Mouse (Mus musculus): ENCODE data around the gene Triml1. TPM values are rescaled to one million over a fixed set of nuclear protein-coding genes. Genes with fewer than 3 reads are reported as not detected.

The Triml1 gene
- polyA plus RNA-seq (2014; fragmentation: Nextera tagmentation; extraction: Ambion mirVana), result not detected in 2 replicates

DNA sequence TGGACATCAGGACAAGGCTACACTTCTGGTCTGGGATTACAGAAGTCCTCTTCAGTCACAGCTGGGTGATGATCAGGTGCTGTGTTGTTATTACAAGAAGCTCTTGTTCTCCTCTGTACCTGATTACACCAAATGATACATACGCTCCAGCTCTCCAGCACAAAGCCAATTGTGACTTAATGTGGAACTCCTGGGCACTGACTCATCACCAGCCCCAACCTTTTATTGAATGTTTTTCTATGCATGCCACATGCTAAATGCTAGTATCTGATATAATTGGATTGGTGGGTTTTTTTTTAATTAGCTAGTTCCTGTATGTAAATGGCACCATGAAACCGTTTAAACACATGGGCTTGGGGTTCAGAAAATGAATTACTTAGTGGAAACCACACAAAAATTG is at the start of gene Triml1:
Gene Triml1, minus strand, starts transcription at position 101 of the 400 bp plus-strand sequence.
- 84% methylated on average over 2 of the region's 2 CpGs for WGBS
- Histone ChIP-seq H3K27me3 (ENCODE audit: control insufficient read depth, insufficient read depth, low read length) (no peaks in the 10 kb centered on the region), H3K9ac (replicated peaks; ENCODE audit: low read length) (no peak within 1 kb of the TSS), H3K4me2 (ENCODE audit: low read length) (no peak within 1 kb of the TSS), H3K4me1 (ENCODE audit: control insufficient read depth, insufficient read depth, low read length) (no peaks in the 10 kb centered on the region), H3K9me3 (ENCODE audit: control insufficient read depth, low read length) (no peaks in the 10 kb centered on the region), H3K4me3 (replicated peaks; ENCODE audit: low read depth, low read length) (no peak within 1 kb of the TSS), H3K36me3 (ENCODE audit: control insufficient read depth, insufficient read depth, low read length) (no peaks in the 10 kb centered on the region), H3K27ac (replicated peaks; ENCODE audit: low read depth, low read length) (no peak within 1 kb of the TSS)
- ATAC-seq (ENCODE audit: low FRiP score, low TSS enrichment), result no peak
- no peak for DNase-seq

DNA sequence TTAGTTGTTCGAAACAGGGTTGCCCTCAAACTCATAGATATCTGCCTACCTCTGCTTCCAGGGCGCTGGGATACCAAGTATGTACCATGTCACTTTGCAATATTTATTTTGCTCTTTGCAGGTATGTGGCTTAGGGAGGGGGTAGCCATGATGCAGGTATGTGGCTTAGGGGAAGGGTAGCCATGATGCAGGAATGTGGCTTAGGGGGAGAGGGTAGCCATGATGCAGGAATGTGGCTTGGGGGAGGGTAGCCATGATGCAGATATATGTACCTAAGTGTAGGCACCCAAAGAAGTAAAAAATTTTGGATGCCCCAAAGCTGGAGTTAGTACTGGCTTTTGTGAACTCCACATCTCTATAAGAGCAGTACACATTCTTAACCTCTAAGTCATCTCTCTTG is 41.0 kb upstream of the Triml1 start:
- H3K9ac ChIP-seq (replicated peaks; ENCODE audit: low read length), result no peak overlapping the region
- no peak overlapping the region for H3K27ac ChIP-seq (replicated peaks; ENCODE audit: low read depth, low read length)
- 87% methylated on average over 2 of the region's 2 CpGs for WGBS
- ATAC-seq (ENCODE audit: low FRiP score, low TSS enrichment) (no peak), DNase-seq (no peak)
- H3K4me2 ChIP-seq (ENCODE audit: low read length), result no peak overlapping the region
- H3K4me1 ChIP-seq (ENCODE audit: control insufficient read depth, insufficient read depth, low read length), result no peaks in the 10 kb centered on the region
- H3K36me3 ChIP-seq (ENCODE audit: control insufficient read depth, insufficient read depth, low read length), result no peaks in the 10 kb centered on the region
- H3K9me3 ChIP-seq (ENCODE audit: control insufficient read depth, low read length), result no peaks in the 10 kb centered on the region
- no peak overlapping the region for H3K4me3 ChIP-seq (replicated peaks; ENCODE audit: low read depth, low read length)
- H3K27me3 ChIP-seq (ENCODE audit: control insufficient read depth, insufficient read depth, low read length), result no peaks in the 10 kb centered on the region

DNA sequence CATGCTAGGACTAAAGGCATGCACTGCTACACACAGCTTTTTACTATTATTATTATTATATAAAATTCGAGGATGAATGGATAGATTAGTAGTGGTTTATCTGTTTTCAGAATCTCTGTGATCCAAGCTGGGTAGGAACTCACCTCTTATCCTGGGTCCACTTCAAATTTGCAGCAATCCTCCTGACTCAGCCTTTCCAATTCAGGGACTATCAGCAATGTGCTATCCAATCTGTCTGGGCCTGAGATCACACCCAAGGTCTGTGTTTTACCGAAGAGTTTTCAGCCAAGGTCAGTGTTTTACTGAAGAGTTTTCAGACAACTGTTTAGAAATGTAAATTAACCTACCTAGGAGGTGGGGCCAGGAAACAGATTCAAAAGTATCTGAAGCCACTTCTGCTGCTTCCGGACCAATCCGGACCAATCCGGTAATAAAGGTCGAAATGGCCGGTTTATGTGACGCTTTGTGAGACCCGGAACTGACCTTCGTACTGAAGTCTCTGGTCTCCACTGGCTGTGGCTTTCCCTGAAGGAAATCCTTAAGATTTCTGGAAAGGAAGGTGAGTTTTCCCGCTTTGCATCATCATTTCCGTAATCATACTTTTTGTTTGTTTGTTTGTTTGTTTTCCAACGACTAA is 38.9 kb upstream of the Triml1 start, which contains the start of gene Triml2:
Gene Triml2, plus strand, starts transcription at position 488 of the 637 bp plus-strand sequence.
- 95% methylated on average over 13 of the region's 13 CpGs for WGBS
- Histone ChIP-seq H3K9ac (replicated peaks; ENCODE audit: low read length) (no peak within 1 kb of the TSS), H3K4me1 (ENCODE audit: control insufficient read depth, insufficient read depth, low read length) (no peaks in the 10 kb centered on the region), H3K4me3 (replicated peaks; ENCODE audit: low read depth, low read length) (no peak within 1 kb of the TSS), H3K27me3 (ENCODE audit: control insufficient read depth, insufficient read depth, low read length) (no peaks in the 10 kb centered on the region), H3K4me2 (ENCODE audit: low read length) (no peak within 1 kb of the TSS), H3K9me3 (ENCODE audit: control insufficient read depth, low read length) (no peaks in the 10 kb centered on the region), H3K27ac (replicated peaks; ENCODE audit: low read depth, low read length) (no peak within 1 kb of the TSS), H3K36me3 (ENCODE audit: control insufficient read depth, insufficient read depth, low read length) (no peaks in the 10 kb centered on the region)
- DNase-seq (no peak), ATAC-seq (ENCODE audit: low FRiP score, low TSS enrichment) (no peak)

DNA sequence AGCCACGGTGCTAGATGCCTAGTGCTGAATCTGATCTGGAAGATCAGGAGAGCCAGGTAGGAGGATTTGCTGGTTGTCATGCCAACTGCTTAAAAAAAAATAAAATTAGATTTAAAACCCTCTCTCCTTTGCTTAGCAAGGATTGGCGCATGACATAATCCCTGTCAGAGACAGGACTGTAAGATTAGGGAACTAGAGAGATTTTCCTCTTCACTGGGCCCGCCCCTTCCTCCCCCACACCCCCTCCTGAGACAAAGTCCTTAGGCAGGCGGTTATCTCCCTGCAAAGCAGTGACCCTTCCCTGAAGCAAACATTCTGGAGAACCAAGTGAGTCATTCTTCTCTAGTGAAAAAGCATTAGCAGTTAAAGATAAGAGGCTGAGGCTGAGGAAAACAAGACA is 37.9 kb upstream of the Triml1 start:
- H3K4me2 ChIP-seq (ENCODE audit: low read length), result no peak overlapping the region
- H3K27me3 ChIP-seq (ENCODE audit: control insufficient read depth, insufficient read depth, low read length), result no peaks in the 10 kb centered on the region
- WGBS, result 29% methylated on average over 4 of the region's 4 CpGs
- H3K9me3 ChIP-seq (ENCODE audit: control insufficient read depth, low read length), result no peaks in the 10 kb centered on the region
- peak; percentile 18 for DNase-seq
- ATAC-seq (ENCODE audit: low FRiP score, low TSS enrichment), result no peak
- H3K4me1 ChIP-seq (ENCODE audit: control insufficient read depth, insufficient read depth, low read length), result no peaks in the 10 kb centered on the region
- H3K27ac ChIP-seq (replicated peaks; ENCODE audit: low read depth, low read length), result no peak overlapping the region
- H3K36me3 ChIP-seq (ENCODE audit: control insufficient read depth, insufficient read depth, low read length), result no peaks in the 10 kb centered on the region
- no peak overlapping the region for H3K9ac ChIP-seq (replicated peaks; ENCODE audit: low read length)
- no peak overlapping the region for H3K4me3 ChIP-seq (replicated peaks; ENCODE audit: low read depth, low read length)

DNA sequence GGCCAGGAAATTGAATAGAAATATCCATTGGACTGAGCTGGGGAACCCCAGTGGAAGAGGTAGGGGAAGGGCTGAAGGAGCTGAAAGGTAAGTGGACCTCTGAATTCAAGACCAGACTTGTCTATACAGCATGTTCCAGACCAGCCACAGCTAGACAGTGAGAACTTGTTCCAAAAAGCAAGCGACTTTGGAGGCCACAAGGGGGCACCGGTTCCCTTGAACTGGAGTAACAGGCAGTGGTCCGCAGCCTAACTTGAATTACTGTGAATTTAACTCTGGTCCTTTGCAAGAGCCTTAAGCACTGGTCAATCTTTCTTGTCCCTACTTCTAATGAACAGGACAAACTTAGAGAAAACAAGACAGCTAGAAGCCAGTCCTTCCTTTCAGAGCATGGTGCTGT is 37.0 kb upstream of the Triml1 start:
- Histone ChIP-seq H3K4me2 (ENCODE audit: low read length) (no peak overlapping the region), H3K4me3 (replicated peaks; ENCODE audit: low read depth, low read length) (no peak overlapping the region), H3K4me1 (ENCODE audit: control insufficient read depth, insufficient read depth, low read length) (no peaks in the 10 kb centered on the region), H3K27me3 (ENCODE audit: control insufficient read depth, insufficient read depth, low read length) (no peaks in the 10 kb centered on the region), H3K9me3 (ENCODE audit: control insufficient read depth, low read length) (peaks cover 1% of the 10 kb centered on the region; the same call in 1 of the 2 replicates), H3K27ac (replicated peaks; ENCODE audit: low read depth, low read length) (no peak overlapping the region), H3K36me3 (ENCODE audit: control insufficient read depth, insufficient read depth, low read length) (no peaks in the 10 kb centered on the region), H3K9ac (replicated peaks; ENCODE audit: low read length) (no peak overlapping the region)
- ATAC-seq (ENCODE audit: low FRiP score, low TSS enrichment) (no peak), DNase-seq (peak; percentile 3)
- WGBS, result 63% methylated on average over 3 of the region's 3 CpGs

DNA sequence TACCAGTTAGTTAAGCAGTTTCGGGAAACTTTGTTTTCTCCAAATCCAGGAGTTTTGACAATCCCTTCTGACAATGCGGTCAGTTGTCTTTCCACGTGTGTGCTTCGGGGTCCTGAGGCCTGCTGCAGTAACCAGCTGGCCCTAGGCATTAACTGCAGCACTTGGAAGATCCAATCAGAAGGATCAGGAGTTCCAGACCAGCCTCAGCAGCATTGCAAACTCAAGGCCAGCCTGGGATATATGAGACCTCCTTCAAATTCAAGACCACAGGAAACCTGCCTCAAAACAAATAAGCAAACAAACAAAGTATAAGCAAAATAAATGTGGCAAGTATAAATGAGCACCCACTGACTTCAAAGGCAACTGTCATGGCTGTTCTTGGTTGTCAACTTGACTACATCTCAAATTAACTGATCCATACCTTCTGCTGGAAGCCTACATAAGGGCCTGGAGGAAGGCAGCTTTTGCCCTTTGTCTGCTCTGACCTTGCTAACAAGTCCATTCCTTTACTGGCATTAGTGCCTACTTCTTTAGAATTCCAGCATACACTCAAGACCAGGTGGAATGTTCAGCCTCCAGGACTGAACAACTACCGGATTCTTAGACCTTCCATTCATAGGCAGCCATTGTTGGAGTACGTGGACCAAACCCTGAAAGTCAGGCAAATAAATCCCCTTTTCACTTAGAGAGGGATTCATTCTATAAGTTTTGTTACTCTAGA is 35.6 kb upstream of the Triml1 start:
- Histone ChIP-seq H3K4me1 (ENCODE audit: control insufficient read depth, insufficient read depth, low read length) (no peaks in the 10 kb centered on the region), H3K9ac (replicated peaks; ENCODE audit: low read length) (no peak overlapping the region), H3K27ac (replicated peaks; ENCODE audit: low read depth, low read length) (no peak overlapping the region), H3K4me3 (replicated peaks; ENCODE audit: low read depth, low read length) (no peak overlapping the region), H3K27me3 (ENCODE audit: control insufficient read depth, insufficient read depth, low read length) (no peaks in the 10 kb centered on the region), H3K36me3 (ENCODE audit: control insufficient read depth, insufficient read depth, low read length) (no peaks in the 10 kb centered on the region), H3K9me3 (ENCODE audit: control insufficient read depth, low read length) (peaks cover 3% of the 10 kb centered on the region; the same call in 1 of the 2 replicates), H3K4me2 (ENCODE audit: low read length) (no peak overlapping the region)
- no peak for ATAC-seq (ENCODE audit: low FRiP score, low TSS enrichment)
- no peak for DNase-seq
- 86% methylated on average over 6 of the region's 6 CpGs for WGBS

DNA sequence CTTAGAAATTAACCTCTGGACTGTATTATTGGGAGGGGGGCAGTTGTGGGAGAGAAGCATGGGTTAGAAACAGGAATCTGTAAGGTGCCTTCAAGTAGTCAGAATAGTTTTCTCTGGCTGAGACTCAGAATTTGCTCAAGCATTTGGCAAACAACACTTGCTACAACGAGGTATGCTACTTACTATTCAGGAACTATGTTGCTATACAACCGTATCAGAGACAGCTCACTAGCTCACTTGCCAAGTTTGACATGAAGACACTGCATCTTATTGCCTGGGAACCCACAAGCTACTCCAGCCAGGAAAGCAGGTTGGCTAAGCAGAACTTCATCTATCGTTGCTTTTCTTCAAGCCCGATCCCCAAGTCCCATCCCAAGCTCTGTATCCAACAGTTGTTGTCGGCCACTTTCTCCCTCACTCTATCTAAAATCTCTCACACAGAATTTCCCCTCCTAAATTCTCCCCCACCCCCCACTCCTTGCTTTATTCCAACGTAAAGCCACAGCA is 28.0 kb upstream of the Triml1 start:
- H3K9me3 ChIP-seq (ENCODE audit: control insufficient read depth, low read length), result peaks cover 3% of the 10 kb centered on the region; the same call in 1 of the 2 replicates
- no peaks in the 10 kb centered on the region for H3K27me3 ChIP-seq (ENCODE audit: control insufficient read depth, insufficient read depth, low read length)
- H3K4me3 ChIP-seq (replicated peaks; ENCODE audit: low read depth, low read length), result no peak overlapping the region
- no peak overlapping the region for H3K4me2 ChIP-seq (ENCODE audit: low read length)
- no peak for DNase-seq
- H3K9ac ChIP-seq (replicated peaks; ENCODE audit: low read length), result no peak overlapping the region
- H3K36me3 ChIP-seq (ENCODE audit: control insufficient read depth, insufficient read depth, low read length), result no peaks in the 10 kb centered on the region
- ATAC-seq (ENCODE audit: low FRiP score, low TSS enrichment), result no peak
- H3K27ac ChIP-seq (replicated peaks; ENCODE audit: low read depth, low read length), result no peak overlapping the region
- WGBS, result 91% methylated on average over 6 of the region's 6 CpGs
- no peaks in the 10 kb centered on the region for H3K4me1 ChIP-seq (ENCODE audit: control insufficient read depth, insufficient read depth, low read length)

DNA sequence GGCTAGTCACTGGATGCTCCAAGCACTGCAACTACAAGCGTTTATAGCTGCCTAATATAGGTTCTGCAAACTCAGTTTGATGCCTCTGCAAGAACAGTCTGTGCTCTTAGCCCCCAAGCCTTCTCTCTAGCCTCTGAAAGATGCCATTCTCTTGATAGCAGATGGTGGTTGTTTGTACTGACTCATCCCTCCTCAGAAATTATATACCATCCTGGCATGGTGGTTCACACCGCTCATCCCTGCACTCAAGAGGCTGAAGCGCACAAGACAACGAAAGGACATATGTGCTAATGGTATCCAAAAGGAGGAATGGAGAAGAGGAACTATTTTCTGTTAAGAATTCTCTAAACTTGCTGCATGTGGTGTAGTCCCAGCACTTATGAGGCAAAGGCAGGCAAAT is 26.8 kb upstream of the Triml1 start:
- DNase-seq, result no peak

More for the DNA sequence above, 26.8 kb upstream of the Triml1 start:
- H3K9me3 ChIP-seq (ENCODE audit: control insufficient read depth, low read length), result 0 out of 2 replicates have a peak, but pooled peaks cover under 1% of the 10 kb centered on the region
- H3K36me3 ChIP-seq (ENCODE audit: control insufficient read depth, insufficient read depth, low read length), result no peaks in the 10 kb centered on the region
- ATAC-seq (ENCODE audit: low FRiP score, low TSS enrichment), result peak; percentile 19; the same call in 1 of the 2 replicates
- H3K27ac ChIP-seq (replicated peaks; ENCODE audit: low read depth, low read length), result no peak overlapping the region
- H3K27me3 ChIP-seq (ENCODE audit: control insufficient read depth, insufficient read depth, low read length), result no peaks in the 10 kb centered on the region
- no peak overlapping the region for H3K4me2 ChIP-seq (ENCODE audit: low read length)
- no peak overlapping the region for H3K4me3 ChIP-seq (replicated peaks; ENCODE audit: low read depth, low read length)
- no peaks in the 10 kb centered on the region for H3K4me1 ChIP-seq (ENCODE audit: control insufficient read depth, insufficient read depth, low read length)
- WGBS, result 95% methylated on average over 4 of the region's 4 CpGs
- H3K9ac ChIP-seq (replicated peaks; ENCODE audit: low read length), result no peak overlapping the region
